Mouse (Mus musculus): ENCODE results near the gene Gm28551.

Gene Gm28551

DNA sequence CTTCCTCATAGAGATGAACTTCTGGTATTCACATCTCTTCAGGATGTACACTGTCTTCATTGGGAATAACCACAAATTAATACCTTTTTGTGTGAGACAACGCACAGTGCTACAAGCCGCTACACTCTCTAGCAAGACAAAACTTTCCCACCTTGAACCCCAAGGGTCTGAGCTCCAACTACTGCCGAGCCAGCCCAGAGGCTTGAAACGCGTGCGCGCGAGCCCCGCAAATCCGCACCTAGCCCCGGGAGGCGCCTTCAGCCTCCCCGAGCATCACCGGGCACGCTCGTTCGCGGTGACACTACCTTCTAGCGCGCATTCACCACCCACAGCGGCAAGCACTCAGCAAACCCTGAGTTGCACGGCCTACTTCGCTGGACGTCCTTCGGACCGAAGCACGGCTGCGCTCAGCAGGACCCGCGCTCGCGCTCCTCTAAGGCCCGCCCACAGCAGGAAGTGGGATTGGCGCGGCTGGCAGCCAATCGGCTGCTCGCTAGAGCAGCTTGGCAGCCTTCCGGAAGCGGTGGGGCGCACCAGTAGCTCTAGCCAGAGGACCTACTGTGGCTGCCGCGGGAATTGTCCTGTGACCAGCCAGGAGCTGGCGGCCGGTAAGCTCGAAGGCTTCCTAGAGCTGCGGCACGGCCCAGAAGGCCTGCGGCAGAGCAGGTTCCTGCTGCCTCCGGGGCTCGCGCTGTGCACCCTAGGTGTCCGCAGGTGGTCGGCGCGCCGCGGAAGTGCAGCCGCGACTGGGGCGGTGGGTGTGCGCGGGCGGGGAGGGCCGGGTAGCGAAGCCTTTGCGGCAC lies 55.7 kb downstream of the Gm28551 start, which contains the start of the genes Pms1, Ormdl1 and Gm28778:
Gene Pms1, minus strand, starts transcription at position 438 of the 803 bp plus-strand sequence.
Gene Ormdl1, plus strand, starts transcription at position 515 of the 803 bp plus-strand sequence.
Gene Gm28778, plus strand, starts transcription at position 531 of the 803 bp plus-strand sequence.
- TF ChIP-seq CTCF (conservative IDR thresholded peaks at IDR 0.05; ENCODE audit: low read length) (no peak), NANOG (IDR thresholded peaks at IDR 0.05; ENCODE audit: borderline replicate concordance, low read length) (no peak), POU5F1 (IDR thresholded peaks at IDR 0.05; ENCODE audit: borderline replicate concordance, low read length) (no peak)
- Histone ChIP-seq H3K36me3 (ENCODE audit: insufficient read depth, low read length) (peaks cover 43% of the 10 kb centered on the region), H3K9me3 (ENCODE audit: low read length) (no peaks in the 10 kb centered on the region), H3K4me1 (replicated peaks; ENCODE audit: low read depth, low read length) (peaks cover 16% of the 10 kb centered on the region), H3K4me3 (replicated peaks; ENCODE audit: low read length) (peak within 1 kb of the TSS; percentile 89), H3K27me3 (ENCODE audit: insufficient read depth, low read length) (no peaks in the 10 kb centered on the region)

GRCm38 (mm10) chr1:53291197-53291596 lies 61.3 kb downstream of the Gm28551 start:
- Histone ChIP-seq H3K4me1 (replicated peaks; ENCODE audit: low read depth, low read length) (peaks cover 20% of the 10 kb centered on the region), H3K9me3 (ENCODE audit: low read length) (no peaks in the 10 kb centered on the region), H3K27me3 (ENCODE audit: insufficient read depth, low read length) (no peaks in the 10 kb centered on the region), H3K36me3 (ENCODE audit: insufficient read depth, low read length) (peaks cover 22% of the 10 kb centered on the region), H3K4me3 (replicated peaks; ENCODE audit: low read length) (no peak overlapping the region)
- TF ChIP-seq CTCF (conservative IDR thresholded peaks at IDR 0.05; ENCODE audit: low read length) (no peak), POU5F1 (IDR thresholded peaks at IDR 0.05; ENCODE audit: borderline replicate concordance, low read length) (no peak), NANOG (IDR thresholded peaks at IDR 0.05; ENCODE audit: borderline replicate concordance, low read length) (no peak)

All from E14TG2a.4 (cell line).